Mouse (Mus musculus): ENCODE data around the gene Fbln5.

- TF ChIP-seq POLR2AphosphoS2 (IDR thresholded peaks at IDR 0.05; ENCODE audit: insufficient read length, low read depth) (no peak), USF1 (IDR thresholded peaks at IDR 0.05; ENCODE audit: low read depth) (no peak), MAX (IDR thresholded peaks at IDR 0.05; ENCODE audit: low read depth) (no peak), TCF3 (IDR thresholded peaks at IDR 0.05; ENCODE audit: insufficient read length, low read depth) (no peak), POLR2A (IDR thresholded peaks at IDR 0.05; ENCODE audit: insufficient read length, low read depth) (no peak), TCF12 (IDR thresholded peaks at IDR 0.05; ENCODE audit: insufficient read depth, poor library complexity, severe bottlenecking) (no peak), MYOG (IDR thresholded peaks at IDR 0.05; ENCODE audit: control insufficient read depth in 1 of 3, insufficient read depth in 1 of 3, insufficient read length in 2 of 3, low read depth in 2 of 3) (no peak), SRF (IDR thresholded peaks at IDR 0.05; ENCODE audit: control insufficient read depth, insufficient read length, low read depth) (no peak), MYOD1 (IDR thresholded peaks at IDR 0.05; ENCODE audit: control insufficient read depth in 1 of 3, insufficient read length in 2 of 3, low read depth in 2 of 3) (no peak), E2F4 (IDR thresholded peaks at IDR 0.05; ENCODE audit: insufficient read depth) (no peak)
Observed at GRCm38 (mm10) chr12:101802445-101802844, 16.4 kb downstream of the Fbln5 start.
